In genomic region chr17:14874656-14875204, GRCm38 (mm10) we compare ENCODE assay signal across 30 mouse cellular contexts.
DNase-seq lines count a peak whose midpoint lies in the region; ATAC-seq and TF ChIP-seq lines count a peak whose summit lies in the region.
"Had no signal": no experiment of that assay in that cellular context is flagged by ENCODE, and none has a peak within 500 bp of the region (broad histone marks: within the 10 kb centered on the region; RNA-seq: fewer than 3 reads in every experiment).

No protein-coding gene starts in this region.

- H3K4me3 ChIP-seq in lung, embryonic 16.5 days (ENCODE audit: low read length) = no peak overlapping the region
- no peak overlapping the region for H3K4me3 ChIP-seq in forebrain, embryonic 15.5 days
- no peak overlapping the region for H3K4me3 ChIP-seq in liver, postnatal 0 days (ENCODE audit: low read depth, low read length)
- H3K4me3 ChIP-seq: erythroblast, embryonic 14.5 days; heart, embryonic 10.5 days; heart, embryonic 15.5 days; kidney, embryonic 15.5 days; left cerebral cortex, adult 2 months; limb, embryonic 13.5 days; midbrain, embryonic 13.5 days; neural tube, embryonic 15.5 days; stomach, embryonic 15.5 days had no signal

- H3K27me3 ChIP-seq in lung, embryonic 16.5 days (ENCODE audit: control insufficient read depth, insufficient read depth, low read depth, low read length) = no peaks in the 10 kb centered on the region
- H3K27me3 ChIP-seq in forebrain, embryonic 15.5 days = no peaks in the 10 kb centered on the region
- H3K27me3 ChIP-seq in liver, postnatal 0 days (ENCODE audit: insufficient read depth, low read length) = no peaks in the 10 kb centered on the region
- H3K27me3 ChIP-seq: heart, embryonic 15.5 days; kidney, embryonic 15.5 days; limb, embryonic 13.5 days; midbrain, embryonic 13.5 days; neural tube, embryonic 15.5 days; stomach, embryonic 15.5 days had no signal

- 57% methylated on average over 2 of the region's 2 CpGs for WGBS in lung, embryonic 16.5 days
- 72% methylated on average over 2 of the region's 2 CpGs for WGBS in forebrain, embryonic 15.5 days
- 70% methylated on average over 2 of the region's 2 CpGs for WGBS in liver, postnatal 0 days (ENCODE audit: insufficient replicate concordance)

- TF ChIP-seq CTCF in liver, postnatal 0 days (IDR thresholded peaks at IDR 0.05; ENCODE audit: low read depth) = no peak

- ATAC-seq in lung, embryonic 16.5 days (ENCODE audit: low read depth) = peak; percentile 86
- no peak for ATAC-seq in forebrain, embryonic 15.5 days (replicated peaks)
- no peak for ATAC-seq in liver, postnatal 0 days
- ATAC-seq: forebrain, postnatal 0 days; hindbrain, embryonic 16.5 days; midbrain, embryonic 13.5 days had no signal

- H3K27ac ChIP-seq in lung, embryonic 16.5 days (ENCODE audit: low read length) = 0 out of 2 replicates have a peak overlapping the region, but pooled peaks have one; percentile 36
- H3K27ac ChIP-seq in forebrain, embryonic 15.5 days (replicated peaks) = no peak overlapping the region
- no peak overlapping the region for H3K27ac ChIP-seq in liver, postnatal 0 days (ENCODE audit: low read depth)
- H3K27ac ChIP-seq: heart, embryonic 10.5 days; heart, embryonic 15.5 days; kidney, embryonic 15.5 days; left cerebral cortex, adult 2 months; limb, embryonic 13.5 days; midbrain, embryonic 13.5 days; neural tube, embryonic 15.5 days; stomach, embryonic 15.5 days had no signal

- TF ChIP-seq EP300 in liver, postnatal 0 days (IDR thresholded peaks at IDR 0.05; ENCODE audit: low read depth) = no peak

- no peaks in the 10 kb centered on the region for H3K9me3 ChIP-seq in lung, embryonic 16.5 days (ENCODE audit: control insufficient read depth, low read length)
- H3K9me3 ChIP-seq in forebrain, embryonic 15.5 days = no peaks in the 10 kb centered on the region
- no peaks in the 10 kb centered on the region for H3K9me3 ChIP-seq in liver, postnatal 0 days (ENCODE audit: low read length)
- H3K9me3 ChIP-seq: G1E; heart, embryonic 10.5 days; heart, embryonic 15.5 days; kidney, embryonic 15.5 days; limb, embryonic 13.5 days; midbrain, embryonic 13.5 days; neural tube, embryonic 15.5 days; stomach, embryonic 15.5 days had no signal

- no peak overlapping the region for H3K9ac ChIP-seq in lung, embryonic 16.5 days (ENCODE audit: low read length)
- H3K9ac ChIP-seq in forebrain, embryonic 15.5 days (replicated peaks) = no peak overlapping the region
- no peak overlapping the region for H3K9ac ChIP-seq in liver, postnatal 0 days (replicated peaks)
- H3K9ac ChIP-seq: forebrain, postnatal 0 days; heart, embryonic 15.5 days; kidney, embryonic 15.5 days; limb, embryonic 13.5 days; midbrain, embryonic 13.5 days; neural tube, embryonic 15.5 days; stomach, embryonic 15.5 days had no signal

- 0 out of 2 replicates have a peak, but pooled peaks cover 4% of the 10 kb centered on the region for H3K4me1 ChIP-seq in lung, embryonic 16.5 days (replicated peaks; ENCODE audit: control insufficient read depth, insufficient read depth, low read length)
- no peaks in the 10 kb centered on the region for H3K4me1 ChIP-seq in forebrain, embryonic 15.5 days
- no peaks in the 10 kb centered on the region for H3K4me1 ChIP-seq in liver, postnatal 0 days (ENCODE audit: insufficient read depth)
- H3K4me1 ChIP-seq: heart, embryonic 10.5 days; heart, embryonic 15.5 days; kidney, embryonic 15.5 days; limb, embryonic 13.5 days; midbrain, embryonic 13.5 days; neural tube, embryonic 15.5 days; stomach, embryonic 15.5 days had no signal

- no peak overlapping the region for H3K4me2 ChIP-seq in lung, embryonic 16.5 days (ENCODE audit: low read depth, low read length)
- H3K4me2 ChIP-seq in forebrain, embryonic 15.5 days (replicated peaks) = no peak overlapping the region
- no peak overlapping the region for H3K4me2 ChIP-seq in liver, postnatal 0 days (ENCODE audit: low read depth, low read length)
- H3K4me2 ChIP-seq: heart, embryonic 15.5 days; kidney, embryonic 15.5 days; limb, embryonic 13.5 days; liver, embryonic 11.5 days; midbrain, embryonic 13.5 days; neural tube, embryonic 15.5 days; stomach, embryonic 15.5 days had no signal

- H3K36me3 ChIP-seq in lung, embryonic 16.5 days (ENCODE audit: control insufficient read depth, insufficient read depth, low read length) = no peaks in the 10 kb centered on the region
- H3K36me3 ChIP-seq in forebrain, embryonic 15.5 days = no peaks in the 10 kb centered on the region
- no peaks in the 10 kb centered on the region for H3K36me3 ChIP-seq in liver, postnatal 0 days (replicated peaks; ENCODE audit: insufficient read depth, low read length)
- H3K36me3 ChIP-seq: G1E; heart, embryonic 10.5 days; heart, embryonic 15.5 days; kidney, embryonic 15.5 days; limb, embryonic 13.5 days; midbrain, embryonic 13.5 days; neural tube, embryonic 15.5 days; stomach, embryonic 15.5 days had no signal

- peak; percentile 8 to 13 for DNase-seq in urinary bladder, postnatal 36 days (ENCODE audit: low spot score in 2 of 2)
- DNase-seq in urinary bladder, postnatal 10 days (ENCODE audit: low spot score) = no peak
- peak; percentile 19 for DNase-seq in lung, postnatal 36 days
- no peak for DNase-seq in adrenal gland, postnatal 25 days
- DNase-seq in liver, postnatal 0 days = no peak
- DNase-seq: adrenal gland, postnatal 10 days; cerebellum, adult 11 months; cerebellum, adult 9-11 months; forebrain, postnatal 0 days; gastrocnemius, postnatal 10 days; kidney, adult 18-20 months; kidney, postnatal 25 days; retina, postnatal 1 day; right cerebral cortex, postnatal 14 days; thymus, adult 2 months; thymus, postnatal 36 days had no signal

Comparison
In these comparisons a context has a peak if more than half of its experiments do, and no peak if none do; other contexts are left out.
1. DNase-seq: peak in urinary bladder, postnatal 36 days (2 of 2) and lung, postnatal 36 days (single experiment); none in urinary bladder, postnatal 10 days (single experiment), adrenal gland, postnatal 25 days (single experiment) and liver, postnatal 0 days (single experiment).